Mouse (Mus musculus) frontal cortex, adult 2 months (tissue): Measurements from ENCODE around the gene Mid1ip1. TPM values are rescaled to one million over a fixed set of nuclear protein-coding genes. Genes with fewer than 3 reads are reported as not detected.

Source experiments
- DNase-seq, 2 experiments: peaks; one replicate each; pipeline ENCODE4 v3.0.0; 2022; ENCODE audit warnings: low spot score in 1 of 2; ENCODE audit errors: extremely low spot score in 1 of 2
- polyA plus RNA-seq: library from polyadenylated mRNA; depleted of rRNA; stranded (reverse); fragments of >200 nt; gene quantifications from 2 replicates; pipeline ENCODE4 v1.2.3, GENCODE M21; 2012; rRNA removed

The Mid1ip1 gene
- 90.0 and 102 TPM in 2 replicates for polyA plus RNA-seq

GRCm38 (mm10) chrX:10714696-10715140 is at the start of gene Mid1ip1:
Gene Mid1ip1 (plus strand): TSS chrX:10715013.
- DNase-seq: peak; percentile 44 to 62

GRCm38 (mm10) chrX:10694455-10695180 is 20.2 kb upstream of the Mid1ip1 start:
- DNase-seq: no peak

- no peak for DNase-seq
These were observed 8.1 kb upstream of the Mid1ip1 start for GRCm38 (mm10) chrX:10706728-10707127.

- peak in 1 of 2 experiments; percentile 5 for DNase-seq
These were observed 775 bp upstream of the Mid1ip1 start for GRCm38 (mm10) chrX:10713839-10714637.

GRCm38 (mm10) chrX:10716917-10717763 is 2.3 kb downstream of the Mid1ip1 start:
- DNase-seq: peak; percentile 67 to 77

- DNase-seq: peak in 1 of 2 experiments; percentile 37
These were observed 3.4 kb downstream of the Mid1ip1 start for GRCm38 (mm10) chrX:10718021-10718837.

GRCm38 (mm10) chrX:10718838-10719539 is 4.2 kb downstream of the Mid1ip1 start:
- DNase-seq: peak in 1 of 2 experiments; percentile 42

GRCm38 (mm10) chrX:10720391-10720790 is 5.6 kb downstream of the Mid1ip1 start:
- DNase-seq: no peak

- DNase-seq: no peak
These were observed 9.8 kb downstream of the Mid1ip1 start for GRCm38 (mm10) chrX:10724571-10724970.

GRCm38 (mm10) chrX:10729488-10729887 is 14.7 kb downstream of the Mid1ip1 start:
- DNase-seq: no peak

- DNase-seq: no peak
These were observed 19.6 kb downstream of the Mid1ip1 start for GRCm38 (mm10) chrX:10734453-10734852.

GRCm38 (mm10) chrX:10734874-10735273 is 20.1 kb downstream of the Mid1ip1 start:
- no peak for DNase-seq

- DNase-seq: peak in 1 of 2 experiments; percentile 4
These were observed 44.1 kb downstream of the Mid1ip1 start for GRCm38 (mm10) chrX:10758866-10759265.

GRCm38 (mm10) chrX:10763476-10764016 is 48.7 kb downstream of the Mid1ip1 start:
- DNase-seq: no peak

Other genes with a start within 250 kb of the Mid1ip1 start
- gene Tspan7, start 229.9 kb upstream of the Mid1ip1 start, polyA plus RNA-seq: 1,738 and 1,925 TPM in 2 replicates